Mouse (Mus musculus) lung, postnatal 0 days (tissue): ENCODE measurements around the gene Nppb.

Experiments
- CTCF ChIP-seq: IDR thresholded peaks from 2 replicates; pipeline ENCODE4 v1.5.1; 2016; ENCODE audit warnings: antibody characterized with exemption, mild to moderate bottlenecking
- EP300 ChIP-seq: IDR thresholded peaks from 2 replicates; pipeline ENCODE4 v1.6.1; 2016; ENCODE audit warnings: antibody characterized with exemption, mild to moderate bottlenecking, control low read depth

GRCm38 (mm10) chr4:147977726-147978125, 7.9 kb upstream of the Nppb start:
- TF ChIP-seq CTCF, result no peak
- no peak for TF ChIP-seq EP300
